Comparison of ENCODE assay signal across 20 mouse cellular contexts in the genomic region with DNA sequence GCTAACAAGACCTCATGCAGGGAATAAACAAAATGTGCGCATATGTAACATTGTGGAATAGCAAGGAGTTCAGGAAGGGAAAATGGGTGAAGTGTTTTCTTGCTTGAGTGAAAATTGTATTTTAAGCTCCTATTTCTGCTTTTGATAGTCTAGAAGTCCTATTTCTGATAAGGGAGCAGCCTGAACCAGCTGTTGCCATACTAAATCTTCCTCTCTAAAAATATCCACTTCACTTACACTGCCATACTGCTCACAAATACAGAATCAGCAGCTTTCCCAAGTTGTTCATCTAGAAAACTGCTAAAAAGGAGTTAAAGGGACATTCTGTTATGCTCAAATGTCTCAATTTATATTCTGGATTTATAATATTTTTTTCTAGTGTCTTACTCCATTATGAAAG.
DNase-seq lines count a peak whose midpoint lies in the region; TF ChIP-seq lines count a peak whose summit lies in the region.
"Had no signal": no experiment of that assay in that cellular context is flagged by ENCODE, and none has a peak within 500 bp of the region (broad histone marks: within the 10 kb centered on the region; RNA-seq: fewer than 3 reads in every experiment).

No protein-coding gene starts in this region.

- H3K27ac ChIP-seq in left cerebral cortex, adult 2 months: peak overlapping the region; percentile 20
- H3K27ac ChIP-seq: heart, embryonic 15.5 days; hindbrain, embryonic 10.5 days; hindbrain, embryonic 13.5 days; intestine, embryonic 15.5 days had no signal

- intact Hi-C loops in left cerebral cortex, adult 2 months (cut with DNase I): no loop called here
- intact Hi-C loops in left cerebral cortex, postnatal 4 days (cut with DNase I): no loop called here

- no peak for TF ChIP-seq CTCF in left cerebral cortex, adult 2 months (IDR thresholded peaks at IDR 0.05)

- H3K4me3 ChIP-seq in left cerebral cortex, adult 2 months: no peak overlapping the region
- H3K4me3 ChIP-seq: heart, embryonic 12.5 days; heart, embryonic 15.5 days; hindbrain, embryonic 10.5 days; hindbrain, embryonic 13.5 days; intestine, embryonic 15.5 days had no signal

- peak; percentile 27 to 30 for DNase-seq in frontal cortex, adult 2 months (ENCODE audit: extremely low spot score in 1 of 2, low spot score in 1 of 2)
- no peak for DNase-seq in frontal cortex, postnatal 14 days (ENCODE audit: low spot score in 2 of 2)
- DNase-seq in left cerebral cortex, adult 2 months (ENCODE audit: extremely low spot score in 1 of 2, low spot score in 2 of 2): no peak
- no peak for DNase-seq in left cerebral cortex, postnatal 4 days
- peak; percentile 11 for DNase-seq in skeletal muscle tissue, adult 2 months (ENCODE audit: low read depth, low spot score)
- no peak for DNase-seq in thymus, postnatal 4 days
- DNase-seq: adrenal gland, adult 2 months; adrenal gland, postnatal 14 days; cerebellum, adult 18-20 months; cerebellum, adult 9-10 months; cerebellum, postnatal 14 days; gastrocnemius, postnatal 14 days; heart, adult 18-20 months; heart, postnatal 10 days; heart, postnatal 36 days had no signal

Comparison
In these comparisons a context has a peak if more than half of its experiments do, and no peak if none do; other contexts are left out.
1. DNase-seq: peak in frontal cortex, adult 2 months (2 of 2) and skeletal muscle tissue, adult 2 months (single experiment); none in frontal cortex, postnatal 14 days (0 of 2), left cerebral cortex, adult 2 months (0 of 2), left cerebral cortex, postnatal 4 days (single experiment) and thymus, postnatal 4 days (single experiment).